Mouse (Mus musculus): Measurements from ENCODE around the gene Armc9. TPM values are rescaled to one million over a fixed set of nuclear protein-coding genes. Genes with fewer than 3 reads are reported as not detected.

The Armc9 gene
- polyA plus RNA-seq, 1 experiment from 2014 or later, result 40.8 TPM

GRCm38 (mm10) chr1:86156075-86156474 lies 1.5 kb downstream of the Armc9 start:
- Histone ChIP-seq H3K9ac (ENCODE audit: low read depth, low read length) (0 out of 2 replicates have a peak overlapping the region, but pooled peaks have one; percentile 84), H3K36me3 (ENCODE audit: control insufficient read depth, insufficient read depth, low read length) (peaks cover 5% of the 10 kb centered on the region; the same call in 1 of the 2 replicates), H3K9me3 (replicated peaks; ENCODE audit: control insufficient read depth, low read length, poor library complexity, severe bottlenecking) (no peaks in the 10 kb centered on the region), H3K4me1 (ENCODE audit: control insufficient read depth, insufficient read depth, low read length) (peaks cover 14% of the 10 kb centered on the region), H3K4me3 (ENCODE audit: low read depth, low read length) (no peak overlapping the region), H3K27ac (ENCODE audit: low read length) (no peak overlapping the region), H3K27me3 (ENCODE audit: control insufficient read depth, insufficient read depth, low read depth, low read length) (no peaks in the 10 kb centered on the region), H3K4me2 (ENCODE audit: low read length) (no peak overlapping the region)
- 86% methylated on average over 3 of the region's 3 CpGs for WGBS
- ATAC-seq, result no peak

GRCm38 (mm10) chr1:86156595-86156994 lies 2.0 kb downstream of the Armc9 start:
- Histone ChIP-seq H3K4me2 (ENCODE audit: low read length) (no peak overlapping the region), H3K9ac (ENCODE audit: low read depth, low read length) (no peak overlapping the region), H3K9me3 (replicated peaks; ENCODE audit: control insufficient read depth, low read length, poor library complexity, severe bottlenecking) (no peaks in the 10 kb centered on the region), H3K4me1 (ENCODE audit: control insufficient read depth, insufficient read depth, low read length) (peaks cover 14% of the 10 kb centered on the region), H3K4me3 (ENCODE audit: low read depth, low read length) (no peak overlapping the region), H3K27ac (ENCODE audit: low read length) (no peak overlapping the region), H3K27me3 (ENCODE audit: control insufficient read depth, insufficient read depth, low read depth, low read length) (no peaks in the 10 kb centered on the region), H3K36me3 (ENCODE audit: control insufficient read depth, insufficient read depth, low read length) (peaks cover 10% of the 10 kb centered on the region)
- WGBS, result 86% methylated on average over 6 of the region's 6 CpGs
- ATAC-seq, result no peak

- Histone ChIP-seq H3K27ac (ENCODE audit: low read length) (no peak overlapping the region), H3K36me3 (ENCODE audit: control insufficient read depth, insufficient read depth, low read length) (peaks cover 13% of the 10 kb centered on the region), H3K9me3 (replicated peaks; ENCODE audit: control insufficient read depth, low read length, poor library complexity, severe bottlenecking) (no peaks in the 10 kb centered on the region), H3K4me1 (ENCODE audit: control insufficient read depth, insufficient read depth, low read length) (peaks cover 9% of the 10 kb centered on the region), H3K4me2 (ENCODE audit: low read length) (no peak overlapping the region), H3K27me3 (ENCODE audit: control insufficient read depth, insufficient read depth, low read depth, low read length) (no peaks in the 10 kb centered on the region), H3K9ac (ENCODE audit: low read depth, low read length) (no peak overlapping the region), H3K4me3 (ENCODE audit: low read depth, low read length) (no peak overlapping the region)
- ATAC-seq, result no peak
- WGBS, result 95% methylated on average over 6 of the region's 6 CpGs
Measured at GRCm38 (mm10) chr1:86160059-86160458, 5.5 kb downstream of the Armc9 start.

DNA sequence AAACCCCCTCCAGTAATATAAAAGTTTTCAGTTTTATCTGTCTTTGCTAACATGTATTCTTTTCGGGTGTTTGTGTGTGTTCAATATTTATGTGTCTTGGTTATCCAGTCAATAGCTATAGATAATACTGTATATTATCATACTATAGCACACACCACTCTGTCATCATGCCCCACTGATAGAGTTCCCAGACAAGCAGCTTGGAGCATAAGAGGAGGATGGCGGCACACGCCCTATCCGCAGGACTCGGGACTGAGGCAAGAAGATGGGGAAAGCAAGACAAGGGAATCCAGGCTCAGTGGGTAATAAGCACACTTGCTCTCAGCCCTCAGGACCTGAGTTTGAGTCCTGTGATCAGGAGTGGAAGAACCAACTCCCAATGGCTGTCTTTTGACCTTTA lies 5.9 kb downstream of the Armc9 start:
- Histone ChIP-seq H3K4me1 (ENCODE audit: control insufficient read depth, insufficient read depth, low read length) (peaks cover 5% of the 10 kb centered on the region), H3K4me3 (ENCODE audit: low read depth, low read length) (no peak overlapping the region), H3K27ac (ENCODE audit: low read length) (no peak overlapping the region), H3K9me3 (replicated peaks; ENCODE audit: control insufficient read depth, low read length, poor library complexity, severe bottlenecking) (no peaks in the 10 kb centered on the region), H3K27me3 (ENCODE audit: control insufficient read depth, insufficient read depth, low read depth, low read length) (no peaks in the 10 kb centered on the region), H3K4me2 (ENCODE audit: low read length) (no peak overlapping the region), H3K9ac (ENCODE audit: low read depth, low read length) (no peak overlapping the region), H3K36me3 (ENCODE audit: control insufficient read depth, insufficient read depth, low read length) (peaks cover 16% of the 10 kb centered on the region)
- no peak for ATAC-seq
- WGBS, result 93% methylated on average over 5 of the region's 5 CpGs

- Histone ChIP-seq H3K4me3 (ENCODE audit: low read depth, low read length) (no peak overlapping the region), H3K27me3 (ENCODE audit: control insufficient read depth, insufficient read depth, low read depth, low read length) (no peaks in the 10 kb centered on the region), H3K4me1 (ENCODE audit: control insufficient read depth, insufficient read depth, low read length) (no peaks in the 10 kb centered on the region), H3K27ac (ENCODE audit: low read length) (no peak overlapping the region), H3K36me3 (ENCODE audit: control insufficient read depth, insufficient read depth, low read length) (peaks cover 16% of the 10 kb centered on the region), H3K9ac (ENCODE audit: low read depth, low read length) (no peak overlapping the region), H3K4me2 (ENCODE audit: low read length) (no peak overlapping the region), H3K9me3 (replicated peaks; ENCODE audit: control insufficient read depth, low read length, poor library complexity, severe bottlenecking) (no peaks in the 10 kb centered on the region)
- WGBS, result 96% methylated on average over 5 of the region's 5 CpGs
- ATAC-seq, result no peak
Measured at GRCm38 (mm10) chr1:86161061-86161460, 6.5 kb downstream of the Armc9 start.

- Histone ChIP-seq H3K4me2 (ENCODE audit: low read length) (no peak overlapping the region), H3K9ac (ENCODE audit: low read depth, low read length) (no peak overlapping the region), H3K27ac (ENCODE audit: low read length) (no peak overlapping the region), H3K9me3 (replicated peaks; ENCODE audit: control insufficient read depth, low read length, poor library complexity, severe bottlenecking) (no peaks in the 10 kb centered on the region), H3K4me1 (ENCODE audit: control insufficient read depth, insufficient read depth, low read length) (no peaks in the 10 kb centered on the region), H3K36me3 (ENCODE audit: control insufficient read depth, insufficient read depth, low read length) (peaks cover 26% of the 10 kb centered on the region; the same call in 1 of the 2 replicates), H3K27me3 (ENCODE audit: control insufficient read depth, insufficient read depth, low read depth, low read length) (no peaks in the 10 kb centered on the region), H3K4me3 (ENCODE audit: low read depth, low read length) (no peak overlapping the region)
- no peak for ATAC-seq
- 99% methylated on average over 5 of the region's 5 CpGs for WGBS
Measured at GRCm38 (mm10) chr1:86174602-86175001, 20.0 kb downstream of the Armc9 start.

DNA sequence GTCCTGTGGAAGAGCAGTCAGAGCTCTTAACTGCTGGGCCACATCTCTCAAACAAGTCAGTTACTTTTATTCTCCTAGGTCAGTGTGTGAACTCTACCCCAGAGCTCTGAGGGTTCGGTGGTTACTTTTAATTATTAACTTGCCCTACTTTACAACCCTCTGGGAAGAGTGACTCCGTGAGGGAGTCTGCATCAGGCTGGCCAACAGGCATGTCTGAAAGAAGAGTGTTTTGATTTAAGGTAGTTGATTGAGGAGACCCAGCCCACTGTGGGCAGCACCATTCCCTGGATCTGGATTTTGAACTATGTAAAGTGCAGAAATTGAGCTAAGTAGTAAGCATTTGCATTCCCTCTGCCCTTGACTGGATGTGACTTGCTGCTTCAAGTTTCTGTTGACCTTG lies 21.5 kb downstream of the Armc9 start:
- WGBS, result 100% methylated on average over 2 of the region's 2 CpGs
- Histone ChIP-seq H3K36me3 (ENCODE audit: control insufficient read depth, insufficient read depth, low read length) (peaks cover 22% of the 10 kb centered on the region; the same call in 1 of the 2 replicates), H3K9me3 (replicated peaks; ENCODE audit: control insufficient read depth, low read length, poor library complexity, severe bottlenecking) (no peaks in the 10 kb centered on the region), H3K4me3 (ENCODE audit: low read depth, low read length) (no peak overlapping the region), H3K27me3 (ENCODE audit: control insufficient read depth, insufficient read depth, low read depth, low read length) (no peaks in the 10 kb centered on the region), H3K27ac (ENCODE audit: low read length) (no peak overlapping the region), H3K4me2 (ENCODE audit: low read length) (no peak overlapping the region), H3K9ac (ENCODE audit: low read depth, low read length) (no peak overlapping the region), H3K4me1 (ENCODE audit: control insufficient read depth, insufficient read depth, low read length) (no peaks in the 10 kb centered on the region)
- ATAC-seq, result no peak

DNA sequence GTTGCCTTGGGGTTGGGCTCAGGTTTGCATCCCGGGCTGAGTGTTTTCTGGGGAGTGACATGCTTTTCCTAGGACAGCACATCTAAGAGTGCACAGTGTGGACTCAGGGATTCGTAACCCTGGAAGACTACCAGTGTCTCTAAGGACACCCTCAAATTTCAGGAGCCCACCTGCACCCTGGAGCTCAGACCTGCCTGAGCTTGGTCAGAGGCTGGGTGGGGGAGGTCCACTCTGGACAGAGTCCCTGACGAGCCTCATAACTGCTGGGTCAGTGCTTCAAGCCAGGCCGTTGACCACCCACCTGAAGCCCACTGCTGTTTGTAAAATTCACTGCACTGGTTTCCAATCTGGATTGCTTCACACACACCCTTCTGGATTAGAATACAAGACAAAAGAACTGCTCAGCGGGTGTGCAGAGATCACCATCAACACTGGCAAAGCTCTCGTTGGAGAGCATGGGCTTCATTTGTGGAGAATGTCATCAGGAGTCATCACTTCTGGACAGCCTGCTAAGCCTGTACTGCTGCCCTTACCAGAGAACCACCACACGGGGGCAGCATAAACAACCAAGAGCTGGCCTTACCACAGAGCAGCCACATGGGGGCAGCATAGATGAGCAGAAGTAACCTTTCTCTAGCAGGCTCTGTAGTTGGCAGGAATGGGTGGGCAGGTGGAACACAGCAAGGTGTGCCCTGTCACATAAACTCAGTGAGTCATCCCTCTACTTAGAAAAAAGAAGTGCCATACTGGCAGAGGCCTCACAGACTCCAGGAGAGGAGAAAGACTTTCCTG lies 24.1 kb downstream of the Armc9 start:
- ATAC-seq, result peak; percentile 81
- Histone ChIP-seq H3K9ac (ENCODE audit: low read depth, low read length) (no peak overlapping the region), H3K4me1 (ENCODE audit: control insufficient read depth, insufficient read depth, low read length) (no peaks in the 10 kb centered on the region), H3K4me3 (ENCODE audit: low read depth, low read length) (no peak overlapping the region), H3K4me2 (ENCODE audit: low read length) (no peak overlapping the region), H3K27ac (ENCODE audit: low read length) (no peak overlapping the region), H3K36me3 (ENCODE audit: control insufficient read depth, insufficient read depth, low read length) (peaks cover 16% of the 10 kb centered on the region; the same call in 1 of the 2 replicates), H3K9me3 (replicated peaks; ENCODE audit: control insufficient read depth, low read length, poor library complexity, severe bottlenecking) (no peaks in the 10 kb centered on the region), H3K27me3 (ENCODE audit: control insufficient read depth, insufficient read depth, low read depth, low read length) (no peaks in the 10 kb centered on the region)
- 46% methylated on average over 7 of the region's 7 CpGs for WGBS

DNA sequence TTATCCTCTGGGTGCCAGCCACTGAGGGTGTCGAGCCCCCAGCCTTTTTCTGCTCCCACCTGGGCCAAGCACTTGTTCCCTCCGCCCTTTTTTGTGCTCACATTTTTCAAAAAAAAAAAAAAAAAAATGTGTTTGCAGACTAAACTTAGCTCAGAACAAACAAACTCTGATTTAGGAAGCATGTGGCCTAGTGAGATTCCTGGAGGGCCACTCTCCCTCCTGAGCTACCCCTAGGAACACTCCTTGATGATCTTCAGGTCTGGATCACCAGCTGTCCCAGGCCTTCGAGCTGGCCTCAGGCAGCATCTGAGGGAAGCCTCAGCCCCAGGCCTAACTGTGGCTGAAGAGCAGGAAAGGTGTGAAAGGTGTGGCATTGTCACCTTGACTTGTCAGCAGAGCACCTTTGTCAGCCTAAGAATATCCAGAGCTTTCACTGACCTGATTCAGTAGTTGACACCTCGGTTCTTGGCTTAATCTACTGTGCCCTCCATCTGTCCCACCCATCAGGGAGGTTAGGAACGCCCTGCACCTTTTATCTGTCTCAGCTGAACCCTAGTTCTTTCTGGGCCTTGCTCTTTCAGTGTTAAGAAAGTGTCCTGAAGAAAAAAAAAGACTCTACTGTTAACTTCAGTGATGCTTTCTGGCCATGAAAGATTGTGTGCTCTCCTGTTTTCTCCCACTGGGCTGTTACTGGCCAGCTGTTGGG lies 27.6 kb downstream of the Armc9 start:
- 89% methylated on average over 5 of the region's 5 CpGs for WGBS
- Histone ChIP-seq H3K9me3 (replicated peaks; ENCODE audit: control insufficient read depth, low read length, poor library complexity, severe bottlenecking) (no peaks in the 10 kb centered on the region), H3K4me1 (ENCODE audit: control insufficient read depth, insufficient read depth, low read length) (no peaks in the 10 kb centered on the region), H3K9ac (ENCODE audit: low read depth, low read length) (no peak overlapping the region), H3K36me3 (ENCODE audit: control insufficient read depth, insufficient read depth, low read length) (no peaks in the 10 kb centered on the region), H3K4me3 (ENCODE audit: low read depth, low read length) (no peak overlapping the region), H3K27me3 (ENCODE audit: control insufficient read depth, insufficient read depth, low read depth, low read length) (no peaks in the 10 kb centered on the region), H3K4me2 (ENCODE audit: low read length) (no peak overlapping the region), H3K27ac (ENCODE audit: low read length) (no peak overlapping the region)
- ATAC-seq, result no peak
